Mouse (Mus musculus): ENCODE measurements around the gene Col8a1.

The Col8a1 gene

DNA sequence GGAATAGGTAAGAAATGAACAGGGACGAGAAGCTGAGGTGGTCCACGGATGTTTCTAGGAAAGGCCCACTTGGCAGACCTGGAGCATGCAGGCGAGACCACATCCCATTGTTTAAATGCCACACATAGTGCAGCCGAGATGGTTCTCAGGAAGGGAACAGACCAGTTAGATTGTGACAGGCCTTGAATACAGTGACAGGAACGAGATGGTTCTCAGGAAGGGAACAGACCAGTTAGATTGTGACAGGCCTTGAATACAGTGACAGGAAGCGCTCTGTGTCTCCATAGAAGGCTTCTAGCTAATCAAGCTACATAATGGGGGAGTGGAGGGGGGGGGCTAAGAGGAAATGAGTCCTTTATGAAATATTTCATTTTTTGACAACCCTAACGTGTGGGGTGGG lies 174.5 kb downstream of the Col8a1 start:
- CTCF ChIA-PET = interaction anchor here in 1 of 4 experiments (0.5 kb wide), 1 partner anchor 266 kb away, joined by 3 read pairs; no protein-coding TSS in a partner anchor
- POLR2A ChIA-PET = interaction anchor here in 2 of 4 experiments (0.6 to 1.4 kb wide), 3 partner anchors 14 to 516 kb away, joined by 3 to 5 read pairs (median 4); no protein-coding TSS in a partner anchor

DNA sequence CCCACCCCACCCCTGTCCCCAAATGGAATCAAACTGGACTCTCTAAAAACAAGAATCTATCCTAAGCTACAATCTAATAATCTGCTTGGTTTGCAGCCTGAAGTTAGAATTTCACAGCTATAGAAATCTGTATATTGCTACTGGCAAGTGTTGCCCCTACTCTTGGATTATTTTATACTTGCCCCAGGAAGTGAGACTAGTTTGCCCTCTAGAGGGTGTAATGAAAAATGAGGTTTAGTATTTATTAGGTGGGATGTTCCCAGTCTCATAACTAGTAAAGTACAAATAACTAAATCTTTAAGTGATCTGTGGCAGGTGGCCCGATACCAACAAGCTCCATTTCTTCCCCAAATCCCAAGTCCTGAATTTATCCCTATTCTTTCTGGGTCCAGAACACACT lies 177.0 kb downstream of the Col8a1 start:
- POLR2A ChIA-PET = interaction anchor here in 1 of 4 experiments (1.2 kb wide), 1 partner anchor 28 kb away, joined by 3 read pairs; no protein-coding TSS in a partner anchor
- CTCF ChIA-PET = interaction anchor here in 2 of 4 experiments (1.4 to 1.5 kb wide), 2 partner anchors 16 to 17 kb away, joined by 3 to 4 read pairs; no protein-coding TSS in a partner anchor

DNA sequence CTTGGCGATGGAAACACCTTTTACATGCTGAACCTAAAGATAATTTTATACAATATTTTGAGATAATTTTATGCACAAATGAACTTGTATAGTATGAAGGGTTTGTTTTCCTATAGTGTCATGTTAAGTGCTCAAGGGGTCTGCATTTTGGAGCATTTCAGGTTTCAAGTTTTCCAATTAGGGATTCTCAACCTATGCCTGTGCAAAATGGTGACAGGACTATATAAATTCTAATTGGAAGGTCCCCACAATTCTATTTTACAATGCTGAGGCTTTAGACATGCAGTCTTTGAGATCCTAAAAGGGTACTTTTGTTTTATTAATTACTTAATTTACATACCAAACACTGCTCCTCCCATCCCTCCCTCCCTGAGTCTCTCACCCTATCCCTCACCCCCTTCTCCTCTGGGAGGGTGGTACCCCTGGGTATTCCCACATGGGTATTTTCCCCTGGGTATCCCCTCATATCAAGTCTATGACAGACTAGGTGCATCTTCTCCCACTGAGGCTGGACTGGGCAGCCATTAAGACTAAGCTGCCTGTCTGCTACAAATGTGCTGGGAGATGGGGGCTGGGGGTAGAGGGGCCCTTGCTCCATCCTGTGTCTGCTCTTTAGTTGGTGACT lies 178.7 kb downstream of the Col8a1 start:
- ChIA-PET POLR2A (interaction anchor here in 1 of 4 experiments (1.6 kb wide), 1 partner anchor 18 kb away, joined by 3 read pairs; no protein-coding TSS in a partner anchor), CTCF (interaction anchor here in 1 of 4 experiments (1.5 kb wide), 1 partner anchor 18 kb away, joined by 4 read pairs; no protein-coding TSS in a partner anchor)
